Mouse (Mus musculus) liver, adult 2 months (tissue): ENCODE results near the gene Epha6.

Experiments
- CTCF ChIP-seq: fragments of 200-500 bp; IDR thresholded peaks from 2 replicates; pipeline ENCODE4 v1.5.1; 2011; ENCODE audit warnings: low read depth, low read length, control low read depth
- POLR2A ChIP-seq: fragments of 200-500 bp; IDR thresholded peaks from 2 replicates; pipeline ENCODE4 v1.6.1; 2011; ENCODE audit warnings: low read length, control low read depth; ENCODE audit not compliant: insufficient read depth; ENCODE audit errors: extremely low read depth

DNA sequence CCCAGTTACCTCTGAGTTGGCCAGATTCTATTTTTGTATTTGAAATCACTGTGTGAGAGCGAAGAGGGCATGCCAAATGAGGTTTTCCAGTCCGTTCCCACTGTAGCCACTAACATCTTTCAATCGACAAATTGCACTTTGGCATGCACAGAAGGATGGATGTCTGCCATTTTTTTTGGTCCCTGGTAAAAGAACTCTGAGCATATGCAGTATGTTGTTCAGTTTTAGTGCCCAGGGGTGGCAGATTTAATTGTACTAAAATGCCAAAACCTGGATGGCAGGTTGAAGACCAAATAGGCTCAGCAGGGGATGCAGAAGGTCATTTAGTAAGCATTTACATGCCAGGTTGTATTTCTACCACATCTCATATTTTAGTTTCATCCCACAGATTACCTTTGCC lies 503.1 kb downstream of the Epha6 start:
- TF ChIP-seq CTCF, result no peak
- no peak for TF ChIP-seq POLR2A
